Mouse (Mus musculus) G1E (cell line): ENCODE measurements around the gene Col4a2.

Source experiments
- CTCF ChIP-seq: IDR thresholded peaks from 2 replicates; pipeline ENCODE4 v1.5.1; 2012; ENCODE audit warnings: low read depth, low read length, inconsistent platforms, mixed read lengths
- GATA1 ChIP-seq: IDR thresholded peaks from 2 replicates; pipeline ENCODE4 v1.6.1; 2012; ENCODE audit warnings: borderline replicate concordance, low read length, inconsistent platforms, mixed read lengths
- GATA2 ChIP-seq: IDR thresholded peaks from 2 replicates; pipeline ENCODE4 v1.6.1; 2012; ENCODE audit warnings: low read depth, low read length, inconsistent platforms, borderline replicate concordance
- POLR2AphosphoS5 ChIP-seq: IDR thresholded peaks from 2 replicates; pipeline ENCODE4 v1.6.1; 2012; ENCODE audit warnings: low read depth, low read length, inconsistent platforms; ENCODE audit not compliant: insufficient replicate concordance
- TAL1 ChIP-seq: conservative IDR thresholded peaks from 2 replicates; pipeline ENCODE4 v1.6.1; 2012; ENCODE audit warnings: low read depth, low read length, inconsistent platforms, mixed read lengths

GRCm38 (mm10) chr8:11307451-11307850, 5.2 kb upstream of the Col4a2 start:
- TF ChIP-seq CTCF (no peak), GATA2 (no peak), GATA1 (no peak), POLR2AphosphoS5 (no peak), TAL1 (no peak)
